Mouse (Mus musculus) lung, postnatal 10 days (tissue): ENCODE data around the gene Ifna15.
"Not testable (repeated sequence)": the region's sequence is repeated elsewhere in the genome, so short reads cannot be mapped to it uniquely, and the experiment has no call there.

Source experiments
- DNase-seq: peaks from one replicate; pipeline ENCODE4 v3.0.0; 2021

Gene Ifna15

DNA sequence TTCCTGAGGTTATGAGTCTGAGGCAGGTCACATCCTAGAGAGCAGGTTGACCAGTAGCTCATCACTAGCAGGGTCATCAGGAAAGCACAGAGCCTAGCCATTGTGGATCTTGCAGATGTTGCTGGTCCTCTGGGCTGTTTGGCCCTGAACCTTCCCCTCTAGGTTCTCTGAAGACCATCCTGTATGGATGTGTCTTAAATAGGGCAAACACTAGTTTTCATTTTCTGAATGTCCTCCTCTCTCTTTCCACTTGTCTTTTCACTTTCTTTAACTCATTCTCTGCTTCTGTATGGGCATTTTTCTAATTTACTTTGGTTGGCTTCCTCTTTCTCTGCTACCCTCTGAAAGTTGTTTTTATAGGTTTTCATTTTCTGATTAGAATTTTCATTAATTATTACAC, at the start of gene Ifna15:
TSS of gene Ifna15 (minus strand) at position 101 of the 400 bp plus-strand sequence.
- not testable (repeated sequence) for DNase-seq

GRCm38 (mm10) chr4:88603276-88603675, 45.2 kb upstream of the Ifna15 start, which contains the start of gene Ifna12:
TSS of gene Ifna12 (minus strand) at chr4:88603376.
- no peak for DNase-seq

- DNase-seq: no peak
Observed at GRCm38 (mm10) chr4:88592285-88592684, 34.2 kb upstream of the Ifna15 start, which contains the start of gene Ifna9. TSS of gene Ifna9 (minus strand) at chr4:88592385.

DNA sequence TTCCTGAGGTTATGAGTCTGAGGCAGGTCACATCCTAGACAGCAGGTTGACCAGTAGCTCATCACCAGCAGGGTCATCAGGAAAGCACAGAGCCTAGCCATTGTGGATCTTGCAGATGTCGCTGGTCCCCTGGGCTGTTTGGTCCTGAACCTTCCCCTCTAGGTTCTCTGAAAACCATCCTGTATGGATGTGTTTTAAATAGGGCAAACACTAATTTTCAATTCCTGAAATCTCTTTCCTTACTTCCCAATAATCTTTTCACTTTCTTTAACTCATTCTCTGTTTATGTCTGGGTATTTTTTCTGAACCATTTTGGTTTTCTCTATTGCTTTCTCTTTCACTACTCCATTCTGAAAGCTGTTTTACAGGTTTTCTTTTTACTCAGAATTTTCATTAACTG, 13.7 kb upstream of the Ifna15 start, which contains the start of gene Ifna14:
TSS of gene Ifna14 (minus strand) at position 101 of the 400 bp plus-strand sequence.
- no peak for DNase-seq

DNA sequence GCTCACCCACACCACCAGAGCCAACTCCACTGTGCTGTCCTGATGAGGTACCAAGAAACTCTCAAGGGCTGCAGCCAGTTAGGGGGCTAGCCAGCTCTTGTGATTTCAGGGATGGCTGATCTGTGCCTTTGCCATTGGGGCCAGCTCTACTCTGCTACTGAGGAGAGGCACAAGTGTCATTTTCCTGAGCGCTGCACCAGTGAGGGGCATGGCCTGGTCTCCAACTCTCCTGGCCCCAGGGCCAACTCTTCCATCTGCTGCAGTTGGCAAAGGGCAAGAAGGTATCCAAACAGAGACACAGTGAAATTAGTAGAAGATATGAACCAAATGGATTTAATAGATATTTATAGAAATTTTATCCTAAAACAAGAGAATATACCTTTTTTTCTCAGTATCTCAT, 3.7 kb upstream of the Ifna15 start:
- DNase-seq: no peak

DNA sequence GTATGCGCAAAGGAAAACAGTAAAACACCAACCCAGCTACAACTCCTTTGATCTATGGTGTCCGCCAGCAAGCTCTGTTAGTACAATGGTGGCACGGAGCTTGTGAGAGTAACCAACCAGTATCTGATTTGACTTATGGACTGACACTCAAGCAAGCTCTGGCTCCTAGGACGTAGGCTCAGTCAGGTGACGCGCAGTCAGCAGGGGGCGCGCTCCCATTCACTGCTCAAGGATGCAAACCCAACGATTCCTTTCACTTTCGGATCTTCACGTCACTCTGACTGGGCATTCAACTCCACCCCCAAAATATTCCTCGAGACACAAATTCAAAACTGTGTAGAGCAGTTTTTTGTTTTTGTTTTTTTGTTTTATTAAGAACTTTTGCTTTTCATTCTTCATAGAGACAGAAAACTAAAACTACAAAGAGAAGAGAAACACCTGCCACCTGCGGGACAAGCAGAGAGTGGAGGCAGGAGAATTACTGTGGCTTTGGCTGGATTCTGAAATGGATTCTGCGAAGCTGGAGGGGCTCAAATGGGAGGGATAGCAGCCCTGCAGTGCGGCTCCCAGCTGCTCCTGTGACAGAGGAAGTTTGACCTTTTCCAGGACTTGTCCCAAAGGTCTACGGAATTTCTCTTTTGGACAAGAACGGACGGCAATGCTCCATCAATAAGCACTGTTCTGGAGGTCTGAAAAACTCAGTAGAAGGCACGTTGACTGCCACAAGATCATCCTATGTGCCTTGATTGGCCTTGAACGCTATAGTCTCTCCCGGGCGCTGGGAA, 7.7 kb downstream of the Ifna15 start:
- peak; percentile 87 for DNase-seq

DNA sequence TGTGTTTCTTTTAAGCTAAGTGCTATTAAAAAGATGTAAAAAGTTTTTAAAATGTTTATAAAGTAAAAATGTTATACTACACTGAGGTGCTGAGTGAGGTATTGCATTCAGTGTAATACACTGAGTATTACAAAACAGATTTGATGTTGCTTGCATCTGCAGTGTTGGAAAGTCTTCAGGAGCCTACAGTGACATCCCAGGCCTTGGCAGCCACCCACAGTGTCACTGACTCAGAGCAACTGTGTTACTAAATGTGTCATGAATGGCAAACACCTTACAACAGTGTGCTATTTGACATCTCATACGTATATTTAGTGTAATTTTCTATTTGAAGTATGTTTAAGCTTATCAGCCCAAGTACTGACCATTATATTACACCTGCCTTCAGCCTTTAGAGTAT, 10.1 kb downstream of the Ifna15 start:
- DNase-seq: no peak

- DNase-seq: peak; percentile 64
Observed at GRCm38 (mm10) chr4:88543649-88544234, 14.3 kb downstream of the Ifna15 start.

DNA sequence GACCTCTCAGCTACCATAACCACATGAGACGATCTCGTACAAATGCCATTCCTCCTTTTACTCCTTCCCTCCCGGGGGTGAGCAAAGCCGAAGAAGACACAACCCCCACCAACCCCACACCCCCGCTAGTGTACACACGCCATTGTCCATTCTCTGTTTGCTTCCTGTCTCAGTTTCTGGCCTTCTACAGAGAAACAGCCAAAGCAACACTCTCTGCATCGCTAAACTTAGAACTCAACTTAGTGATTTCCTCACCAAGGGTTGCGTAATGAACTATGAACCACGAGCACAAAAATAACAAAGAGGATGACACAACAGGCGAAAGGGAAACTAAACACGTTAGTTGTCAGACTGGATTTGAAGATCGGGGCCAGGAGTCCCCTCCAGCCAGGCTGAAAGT, 20.7 kb downstream of the Ifna15 start:
- peak; percentile 65 for DNase-seq

DNA sequence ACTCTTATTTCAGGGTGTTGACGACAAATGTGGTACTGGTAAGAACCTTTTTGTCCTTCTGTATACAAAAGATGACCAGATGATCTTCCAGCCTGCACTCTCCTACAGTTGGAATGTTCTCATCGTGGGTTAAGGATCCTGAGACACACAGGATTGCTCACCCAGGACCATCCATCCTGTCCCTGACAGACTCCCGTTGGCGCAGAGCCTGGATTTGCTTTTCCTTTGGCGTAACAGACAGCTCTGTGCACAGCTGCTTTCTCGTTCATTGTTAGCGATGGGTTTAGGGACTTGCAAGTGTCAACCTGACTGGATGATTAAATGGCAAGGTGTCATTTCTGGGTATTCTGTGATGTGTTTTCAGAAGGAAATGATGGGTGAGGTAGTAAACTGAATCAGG, 21.4 kb downstream of the Ifna15 start:
- DNase-seq: peak; percentile 70

GRCm38 (mm10) chr4:88535742-88536141, 22.3 kb downstream of the Ifna15 start:
- no peak for DNase-seq

DNA sequence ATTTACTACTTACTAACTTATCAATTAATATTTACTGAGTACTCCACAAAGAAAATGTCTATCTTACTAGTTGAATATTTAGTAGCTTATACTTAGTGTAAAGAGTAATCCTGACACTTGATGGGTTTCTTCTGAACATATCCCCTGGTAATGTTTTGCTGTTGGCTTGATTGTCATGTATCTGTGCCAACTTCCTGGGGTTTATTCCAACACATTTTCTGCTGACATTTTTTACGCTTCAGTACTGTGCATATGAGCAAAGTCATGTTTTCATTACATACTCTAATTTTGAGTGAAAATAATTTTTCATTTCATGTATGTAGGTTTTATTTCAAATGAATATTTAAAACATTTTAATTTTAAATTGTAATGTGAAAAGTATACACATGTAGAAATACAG, 23.1 kb downstream of the Ifna15 start:
- no peak for DNase-seq

- DNase-seq: no peak
Observed at GRCm38 (mm10) chr4:88533499-88533898, 24.5 kb downstream of the Ifna15 start.

DNA sequence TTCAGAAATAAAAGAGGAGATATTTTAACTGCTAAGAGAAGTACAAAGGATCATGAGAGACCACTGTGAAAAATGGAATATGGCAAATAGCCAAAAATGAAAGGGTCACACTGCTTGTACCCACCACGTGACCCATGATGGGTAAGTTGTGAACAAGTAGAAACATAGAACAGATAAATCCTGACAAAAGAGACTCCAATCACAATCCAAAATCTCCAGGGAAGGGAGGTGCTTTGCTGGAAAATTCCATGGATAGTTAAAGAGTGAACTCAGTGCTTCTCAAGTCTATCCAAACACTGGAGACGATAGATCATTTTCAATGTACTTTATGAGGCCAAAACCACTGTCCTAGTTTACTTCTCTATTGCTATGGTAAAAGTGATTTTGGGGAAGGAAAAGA, 27.2 kb downstream of the Ifna15 start:
- DNase-seq: no peak

GRCm38 (mm10) chr4:88530271-88530670, 27.8 kb downstream of the Ifna15 start:
- DNase-seq: no peak

DNA sequence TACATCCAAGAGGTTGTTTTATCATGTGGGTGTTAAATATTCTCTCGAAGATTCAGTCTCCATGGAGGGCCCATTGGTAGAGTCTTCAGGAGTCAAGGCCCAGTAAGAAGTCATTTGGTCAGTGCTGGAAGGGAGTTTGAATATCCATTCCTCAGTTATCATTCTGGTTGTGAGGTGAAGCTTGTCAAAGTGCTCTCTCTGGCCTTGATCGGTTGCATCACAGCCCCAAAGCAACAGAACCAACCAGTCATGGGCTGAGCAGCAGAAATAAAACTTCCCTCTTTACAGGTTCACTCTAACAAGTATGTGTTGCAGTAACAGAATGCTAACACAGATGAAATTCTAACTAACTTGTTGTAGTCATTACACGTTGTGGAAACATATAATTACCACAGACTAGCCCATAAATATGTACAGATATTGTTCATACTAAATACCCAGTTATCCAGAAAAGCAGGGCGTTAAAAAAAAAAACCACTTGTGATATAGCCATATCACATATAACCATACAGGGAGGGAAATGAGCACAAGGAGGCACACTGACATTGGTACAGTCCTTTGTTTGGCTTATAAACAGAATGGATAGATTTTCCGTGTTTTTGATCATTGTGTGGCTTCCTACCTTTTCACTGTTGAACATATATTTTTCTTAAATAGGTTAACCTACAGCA, 31.5 kb downstream of the Ifna15 start:
- no peak for DNase-seq

- DNase-seq: no peak
Observed at GRCm38 (mm10) chr4:88525393-88525792, 32.7 kb downstream of the Ifna15 start.

DNA sequence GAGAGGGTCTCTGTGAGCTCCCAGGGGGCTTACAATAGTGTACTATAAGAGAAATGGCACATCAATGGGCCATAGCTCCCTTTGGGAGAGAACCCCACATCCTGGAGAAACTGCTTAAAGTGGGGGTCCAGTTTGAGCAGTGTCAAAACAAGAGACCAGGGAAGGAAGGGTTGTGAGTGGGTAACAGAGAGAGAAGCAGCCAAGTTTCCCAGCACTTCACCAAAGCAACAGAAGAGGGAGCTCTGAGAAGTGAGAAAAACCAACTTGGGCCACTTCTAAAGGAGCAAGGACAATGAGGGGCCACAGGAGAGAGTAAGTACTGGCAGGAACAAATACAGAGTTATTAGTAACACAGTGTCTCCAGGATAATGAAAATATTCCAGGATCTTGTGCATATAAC, 34.8 kb downstream of the Ifna15 start:
- peak; percentile 61 for DNase-seq

DNA sequence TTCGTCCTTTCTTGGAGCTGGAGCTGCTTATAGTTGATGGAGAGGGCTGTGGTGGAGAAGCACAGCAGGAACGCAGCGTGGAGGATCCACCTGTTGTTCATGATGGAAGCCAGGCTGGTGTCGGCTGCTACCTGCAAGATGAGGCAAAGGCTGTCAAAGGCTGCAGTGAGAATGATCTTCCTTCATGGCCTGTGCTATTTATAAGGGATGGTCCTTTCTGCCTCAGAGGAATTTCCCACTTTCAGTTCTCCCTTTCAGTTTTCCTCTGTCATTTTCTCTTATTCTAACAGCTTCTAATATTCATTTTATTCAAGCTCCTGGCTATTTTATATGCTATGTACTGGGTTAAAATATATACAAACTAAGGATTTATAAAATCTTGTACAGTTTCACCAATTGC, 35.4 kb downstream of the Ifna15 start, which contains the start of gene Ifnb1:
TSS of gene Ifnb1 (minus strand) at position 101 of the 400 bp plus-strand sequence.
- DNase-seq: no peak

- no peak for DNase-seq
Observed at GRCm38 (mm10) chr4:88517957-88518356, 40.1 kb downstream of the Ifna15 start.

GRCm38 (mm10) chr4:88515711-88516211, 42.3 kb downstream of the Ifna15 start:
- DNase-seq: peak; percentile 54

- no peak for DNase-seq
Observed at GRCm38 (mm10) chr4:88515250-88515649, 42.8 kb downstream of the Ifna15 start.

DNA sequence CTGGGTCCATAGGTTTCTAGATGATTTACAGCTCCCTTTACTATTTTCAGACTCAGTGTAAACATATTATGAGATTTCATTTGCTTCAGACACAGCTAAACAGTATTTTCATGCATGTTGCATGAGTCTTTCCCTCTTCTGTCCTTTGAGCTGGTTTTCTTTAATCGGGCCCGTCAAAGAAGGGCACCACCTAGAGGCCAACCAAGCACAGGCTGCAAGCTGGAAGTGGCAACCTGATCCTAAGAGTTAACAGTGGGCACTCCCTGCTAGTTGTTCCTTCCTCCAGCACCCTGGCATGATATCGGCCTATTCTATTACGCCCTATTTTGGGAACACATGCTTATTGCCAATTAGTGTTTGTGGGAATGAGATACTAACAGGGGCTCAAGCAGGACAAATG, 43.6 kb downstream of the Ifna15 start:
- peak; percentile 80 for DNase-seq
